Mouse (Mus musculus) megakaryocyte, embryonic 14.5 days (primary cell): Measurements from ENCODE around the gene Arhgap18.

ENCODE experiments used
- FLI1 ChIP-seq: IDR thresholded peaks from 2 replicates; pipeline ENCODE4 v1.6.1; 2012; ENCODE audit warnings: low read length, inconsistent platforms, mixed read lengths
- GATA1 ChIP-seq: IDR thresholded peaks from 3 replicates; pipeline ENCODE4 v1.6.1; 2012; ENCODE audit warnings: mixed read lengths, low read length, inconsistent platforms, borderline replicate concordance

- TF ChIP-seq FLI1, result no peak
- TF ChIP-seq GATA1, result no peak
These were observed 117.6 kb downstream of the Arhgap18 start for GRCm38 (mm10) chr10:26870802-26871201.
